Mouse (Mus musculus): ENCODE results near the gene St3gal3. TPM values are rescaled to one million over a fixed set of nuclear protein-coding genes. Genes with fewer than 3 reads are reported as not detected.

Gene St3gal3
- polyA plus RNA-seq, 2 experiments: 0.85 to 3.2 TPM

DNA sequence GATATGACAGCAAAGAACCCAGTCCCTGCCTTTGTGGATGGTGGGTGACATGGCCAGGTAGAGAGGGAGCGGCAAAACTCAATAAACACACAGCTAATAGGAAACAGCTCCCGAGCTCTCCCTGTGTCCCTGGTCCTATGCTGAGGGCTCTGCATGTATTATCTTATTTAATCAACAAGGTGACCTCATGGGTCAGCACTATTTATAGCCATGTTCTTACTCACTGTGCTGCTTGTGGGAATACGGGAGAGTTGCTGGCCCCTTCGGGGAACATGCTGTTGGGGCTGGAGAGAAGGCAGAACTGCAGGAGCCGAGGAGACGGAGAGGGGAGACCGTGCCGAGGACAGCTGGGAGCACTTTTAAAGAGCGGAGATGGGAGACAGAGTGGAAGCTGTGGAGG lies 157.3 kb downstream of the St3gal3 start:
- Histone ChIP-seq H3K27me3 (ENCODE audit: control insufficient read depth, insufficient read depth, low read length) (no peaks in the 10 kb centered on the region), H3K27ac (no peak overlapping the region), H3K9me3 (ENCODE audit: control insufficient read depth, low read length) (no peaks in the 10 kb centered on the region), H3K36me3 (replicated peaks; ENCODE audit: control insufficient read depth, insufficient read depth, low read depth) (no peaks in the 10 kb centered on the region), H3K9ac (replicated peaks) (no peak overlapping the region), H3K4me2 (ENCODE audit: low read depth) (no peak overlapping the region), H3K4me3 (ENCODE audit: insufficient read depth in 1 of 2, low read depth in 2 of 2, low read length in 2 of 2) (no peak overlapping the region), H3K4me1 (replicated peaks; ENCODE audit: control insufficient read depth in 2 of 2, insufficient read depth in 2 of 2, low read length in 1 of 2) (no peaks in the 10 kb centered on the region)
- ATAC-seq (ENCODE audit: insufficient read depth) (no peak), DNase-seq (ENCODE audit: low read depth in 3 of 3, low spot score in 3 of 3) (no peak)
- TF ChIP-seq EP300 (IDR thresholded peaks at IDR 0.05; ENCODE audit: low read depth) (no peak), CTCF (IDR thresholded peaks at IDR 0.05; ENCODE audit: low read depth) (no peak)
- 78% methylated on average over 9 of the region's 9 CpGs for WGBS (ENCODE audit: insufficient replicate concordance)

DNA sequence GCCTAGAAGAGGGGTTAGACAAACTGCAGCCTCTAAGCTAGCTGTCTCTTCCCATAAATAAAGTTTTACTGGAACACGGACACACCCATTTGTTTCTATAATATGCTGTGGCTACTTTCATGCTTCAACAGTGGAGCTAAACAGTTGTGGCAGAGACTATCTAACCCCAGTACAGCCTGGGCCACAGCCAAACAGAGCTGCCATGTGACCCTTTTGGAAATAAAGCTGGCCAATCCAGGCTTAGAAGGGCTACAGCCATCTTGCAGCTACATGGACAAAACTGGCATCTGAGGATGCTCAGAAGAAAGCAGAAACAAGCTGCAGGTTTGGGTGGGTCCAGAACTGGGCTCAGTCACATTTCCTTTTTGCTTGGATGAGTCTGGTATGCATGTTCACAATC lies 158.9 kb downstream of the St3gal3 start:
- no peak overlapping the region for H3K9ac ChIP-seq (replicated peaks)
- TF ChIP-seq CTCF (IDR thresholded peaks at IDR 0.05; ENCODE audit: low read depth): no peak
- no peak for TF ChIP-seq EP300 (IDR thresholded peaks at IDR 0.05; ENCODE audit: low read depth)
- H3K4me3 ChIP-seq (ENCODE audit: insufficient read depth in 1 of 2, low read depth in 2 of 2, low read length in 2 of 2): no peak overlapping the region
- H3K9me3 ChIP-seq (ENCODE audit: control insufficient read depth, low read length): no peaks in the 10 kb centered on the region
- ATAC-seq (ENCODE audit: insufficient read depth) (no peak), DNase-seq (ENCODE audit: low read depth in 3 of 3, low spot score in 3 of 3) (no peak)
- no peak overlapping the region for H3K4me2 ChIP-seq (ENCODE audit: low read depth)
- WGBS (ENCODE audit: insufficient replicate concordance): 54% methylated on average over 1 of the region's 1 CpGs
- no peaks in the 10 kb centered on the region for H3K27me3 ChIP-seq (ENCODE audit: control insufficient read depth, insufficient read depth, low read length)
- H3K4me1 ChIP-seq (replicated peaks; ENCODE audit: control insufficient read depth in 2 of 2, insufficient read depth in 2 of 2, low read length in 1 of 2): no peaks in the 10 kb centered on the region
- no peak overlapping the region for H3K27ac ChIP-seq
- H3K36me3 ChIP-seq (replicated peaks; ENCODE audit: control insufficient read depth, insufficient read depth, low read depth): no peaks in the 10 kb centered on the region

DNA sequence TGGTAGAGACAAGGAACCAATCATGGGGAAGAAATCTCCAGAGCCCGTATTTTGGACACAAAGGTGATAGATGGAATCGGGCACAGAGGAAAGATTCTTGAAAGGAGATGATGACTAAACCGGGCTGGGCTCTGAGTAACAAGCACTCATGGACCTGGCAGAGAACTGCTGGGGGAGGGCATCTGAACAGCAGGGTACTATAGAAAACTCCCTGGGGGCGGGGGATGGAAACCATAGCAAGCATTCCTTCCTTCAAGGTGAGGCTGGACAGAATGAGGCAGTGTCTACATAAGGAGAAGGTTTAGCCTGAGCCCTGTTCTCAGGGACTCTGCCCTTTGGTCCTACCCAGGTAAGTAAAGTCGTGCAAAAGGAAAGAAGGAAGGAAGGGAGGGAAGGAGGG lies 160.0 kb downstream of the St3gal3 start:
- ATAC-seq (ENCODE audit: insufficient read depth): no peak
- TF ChIP-seq EP300 (IDR thresholded peaks at IDR 0.05; ENCODE audit: low read depth) (no peak), CTCF (IDR thresholded peaks at IDR 0.05; ENCODE audit: low read depth) (no peak)
- 63% methylated on average over 5 of the region's 5 CpGs for WGBS (ENCODE audit: insufficient replicate concordance)

DNA sequence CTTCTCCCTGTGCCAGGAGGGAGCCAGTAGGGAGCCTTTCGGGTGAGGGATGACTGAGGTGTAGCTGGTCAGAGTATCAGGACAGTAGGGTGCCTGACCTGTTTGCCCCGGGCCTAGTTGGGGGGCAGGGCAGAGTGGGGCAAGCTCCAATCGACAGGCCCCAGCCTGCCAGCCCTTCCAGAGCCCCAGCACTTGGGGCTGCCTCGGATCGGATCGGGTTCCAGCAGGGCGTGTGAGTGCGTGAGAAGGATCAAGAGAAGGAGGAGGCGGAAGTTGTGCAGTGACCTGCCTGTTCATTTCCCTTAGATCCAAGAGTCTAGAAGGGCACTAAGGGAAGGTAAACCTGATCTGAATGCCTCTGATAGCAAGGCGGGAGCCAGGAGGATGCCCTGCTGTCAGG lies 161.7 kb downstream of the St3gal3 start:
- H3K4me3 ChIP-seq (ENCODE audit: insufficient read depth in 1 of 2, low read depth in 2 of 2, low read length in 2 of 2): no peak overlapping the region
- no peaks in the 10 kb centered on the region for H3K27me3 ChIP-seq (ENCODE audit: control insufficient read depth, insufficient read depth, low read length)
- DNase-seq (ENCODE audit: low read depth in 3 of 3, low spot score in 3 of 3) (no peak), ATAC-seq (ENCODE audit: insufficient read depth) (no peak)
- 64% methylated on average over 10 of the region's 10 CpGs for WGBS (ENCODE audit: insufficient replicate concordance)
- no peak overlapping the region for H3K27ac ChIP-seq
- no peak for TF ChIP-seq CTCF (IDR thresholded peaks at IDR 0.05; ENCODE audit: low read depth)
- TF ChIP-seq EP300 (IDR thresholded peaks at IDR 0.05; ENCODE audit: low read depth): no peak
- H3K36me3 ChIP-seq (replicated peaks; ENCODE audit: control insufficient read depth, insufficient read depth, low read depth): no peaks in the 10 kb centered on the region
- no peaks in the 10 kb centered on the region for H3K9me3 ChIP-seq (ENCODE audit: control insufficient read depth, low read length)
- no peaks in the 10 kb centered on the region for H3K4me1 ChIP-seq (replicated peaks; ENCODE audit: control insufficient read depth in 2 of 2, insufficient read depth in 2 of 2, low read length in 1 of 2)
- H3K9ac ChIP-seq (replicated peaks): no peak overlapping the region
- H3K4me2 ChIP-seq (ENCODE audit: low read depth): no peak overlapping the region

More for the DNA sequence above, 160.0 kb downstream of the St3gal3 start:
- H3K27me3 ChIP-seq (ENCODE audit: control insufficient read depth, insufficient read depth, low read length): no peaks in the 10 kb centered on the region
- H3K4me2 ChIP-seq (ENCODE audit: low read depth): no peak overlapping the region
- H3K4me3 ChIP-seq (ENCODE audit: insufficient read depth in 1 of 2, low read depth in 2 of 2, low read length in 2 of 2): no peak overlapping the region
- H3K27ac ChIP-seq: no peak overlapping the region
- no peak for DNase-seq (ENCODE audit: low read depth in 3 of 3, low spot score in 3 of 3)
- no peaks in the 10 kb centered on the region for H3K4me1 ChIP-seq (replicated peaks; ENCODE audit: control insufficient read depth in 2 of 2, insufficient read depth in 2 of 2, low read length in 1 of 2)
- no peak overlapping the region for H3K9ac ChIP-seq (replicated peaks)
- no peaks in the 10 kb centered on the region for H3K36me3 ChIP-seq (replicated peaks; ENCODE audit: control insufficient read depth, insufficient read depth, low read depth)
- H3K9me3 ChIP-seq (ENCODE audit: control insufficient read depth, low read length): no peaks in the 10 kb centered on the region

DNA sequence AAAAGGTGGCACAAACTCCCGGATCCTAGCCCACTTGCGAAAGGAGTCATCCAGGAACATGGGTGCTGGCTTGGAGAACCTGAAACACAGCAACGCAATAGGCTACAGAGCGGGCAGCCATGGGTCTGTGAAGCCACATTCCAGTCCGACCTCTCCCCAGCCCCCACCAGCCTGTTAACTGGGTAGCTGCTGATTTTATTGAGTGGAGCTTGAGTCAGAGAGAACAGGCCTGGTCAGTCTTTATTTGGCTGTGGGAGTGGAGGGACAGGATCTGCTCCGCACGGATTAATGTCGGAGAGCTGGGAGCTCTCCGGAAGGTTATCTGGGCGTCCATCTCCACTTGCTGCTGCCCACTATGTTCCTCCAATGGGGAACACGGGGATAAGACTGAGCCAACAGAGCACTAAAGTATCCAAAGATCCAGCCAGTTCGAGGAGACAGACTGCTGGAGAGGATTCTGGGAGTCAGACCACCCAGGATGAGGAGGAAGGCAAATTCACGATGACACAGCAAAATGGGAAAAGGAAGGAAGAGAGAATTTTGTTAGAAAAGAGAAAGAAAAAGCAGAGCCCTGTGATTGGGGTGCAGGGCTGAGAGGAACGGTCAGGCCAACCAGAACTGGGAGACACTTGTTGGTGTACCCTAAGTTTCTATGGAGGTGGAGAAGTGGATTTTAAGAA lies 170.2 kb downstream of the St3gal3 start:
- Histone ChIP-seq H3K4me3 (ENCODE audit: insufficient read depth in 1 of 2, low read depth in 2 of 2, low read length in 2 of 2) (no peak overlapping the region), H3K27ac (no peak overlapping the region), H3K27me3 (ENCODE audit: control insufficient read depth, insufficient read depth, low read length) (no peaks in the 10 kb centered on the region), H3K4me2 (ENCODE audit: low read depth) (no peak overlapping the region), H3K9ac (replicated peaks) (no peak overlapping the region), H3K4me1 (replicated peaks; ENCODE audit: control insufficient read depth in 2 of 2, insufficient read depth in 2 of 2, low read length in 1 of 2) (no peaks in the 10 kb centered on the region), H3K9me3 (ENCODE audit: control insufficient read depth, low read length) (no peaks in the 10 kb centered on the region), H3K36me3 (replicated peaks; ENCODE audit: control insufficient read depth, insufficient read depth, low read depth) (no peaks in the 10 kb centered on the region)
- ATAC-seq (ENCODE audit: insufficient read depth) (no peak), DNase-seq (ENCODE audit: low read depth in 3 of 3, low spot score in 3 of 3) (no peak)
- no peak for TF ChIP-seq CTCF (IDR thresholded peaks at IDR 0.05; ENCODE audit: low read depth)
- WGBS (ENCODE audit: insufficient replicate concordance): 66% methylated on average over 14 of the region's 14 CpGs
